Mouse (Mus musculus) urinary bladder, adult 18-20 months (tissue): ENCODE measurements at regions not wholly inside any gene's neighbourhood (a gene's known extent, or its start where the extent isn't known, plus 50 kb on each side); places are given as distances from the start of the nearest gene placed in this dataset.

Experiments used
- DNase-seq, 2 experiments: peaks; one replicate each; pipeline ENCODE4 v3.0.0; 2022; ENCODE audit warnings: low spot score in 2 of 2, mixed read lengths in 2 of 2

GRCm38 (mm10) chr16:51457166-51457565 is 573.9 kb upstream of the Cblb start:
- no peak for DNase-seq

GRCm38 (mm10) chr16:51475690-51476089 is 555.3 kb upstream of the Cblb start:
- DNase-seq, result no peak

- DNase-seq, result no peak
Observed at GRCm38 (mm10) chr16:51496096-51496495, 534.9 kb upstream of the Cblb start.

- no peak for DNase-seq
Observed at GRCm38 (mm10) chr16:51497777-51498176, 533.2 kb upstream of the Cblb start.

- DNase-seq, result no peak
Observed at GRCm38 (mm10) chr16:51517079-51517478, 513.9 kb upstream of the Cblb start.

- no peak for DNase-seq
Observed at GRCm38 (mm10) chr16:51520762-51521161, 510.3 kb upstream of the Cblb start.

GRCm38 (mm10) chr16:51521317-51522092 is 509.5 kb upstream of the Cblb start:
- DNase-seq, result no peak

GRCm38 (mm10) chr16:51524023-51524422 is 507.0 kb upstream of the Cblb start:
- no peak for DNase-seq

GRCm38 (mm10) chr16:51532496-51532895 is 498.5 kb upstream of the Cblb start:
- DNase-seq, result no peak

GRCm38 (mm10) chr16:51543769-51544168 is 487.3 kb upstream of the Cblb start:
- no peak for DNase-seq

- no peak for DNase-seq
Observed at GRCm38 (mm10) chr16:51547032-51547431, 484.0 kb upstream of the Cblb start.

- DNase-seq, result no peak
Observed at GRCm38 (mm10) chr16:51562866-51563658, 468.0 kb upstream of the Cblb start.

- DNase-seq, result no peak
Observed at GRCm38 (mm10) chr16:51564064-51564463, 467.0 kb upstream of the Cblb start.

- no peak for DNase-seq
Observed at GRCm38 (mm10) chr16:51577915-51578593, 453.0 kb upstream of the Cblb start.

- no peak for DNase-seq
Observed at GRCm38 (mm10) chr16:51580525-51580924, 450.5 kb upstream of the Cblb start.

GRCm38 (mm10) chr16:51589924-51590397 is 441.1 kb upstream of the Cblb start:
- no peak for DNase-seq

GRCm38 (mm10) chr16:51617579-51617978 is 413.4 kb upstream of the Cblb start:
- DNase-seq, result no peak

GRCm38 (mm10) chr16:51646646-51647045 is 384.4 kb upstream of the Cblb start:
- DNase-seq, result no peak

GRCm38 (mm10) chr16:51650100-51650499 is 380.9 kb upstream of the Cblb start:
- no peak for DNase-seq

GRCm38 (mm10) chr16:51650683-51651082 is 380.3 kb upstream of the Cblb start:
- DNase-seq, result no peak

GRCm38 (mm10) chr16:51661693-51662092 is 369.3 kb upstream of the Cblb start:
- no peak for DNase-seq

- no peak for DNase-seq
Observed at GRCm38 (mm10) chr16:51664325-51664724, 366.7 kb upstream of the Cblb start.
